In genomic region chr4:141246089-141246997, GRCm38 (mm10) we compare ENCODE assay signal across 11 mouse cellular contexts. TPM values are rescaled to one million over a fixed set of nuclear protein-coding genes. Genes with fewer than 3 reads are reported as not detected.
A peak's percentile ranks its signal among the peaks of the same experiment; 100 is the strongest.
DNase-seq lines count a peak whose midpoint lies in the region; ATAC-seq lines count a peak whose summit lies in the region.
"Had no signal": no experiment of that assay in that cellular context is flagged by ENCODE, and none has a peak within 500 bp of the region (broad histone marks: within the 10 kb centered on the region; RNA-seq: fewer than 3 reads in every experiment).

No protein-coding gene starts in this region.

- WGBS in forebrain, embryonic 15.5 days: 23% methylated on average over 24 of the region's 24 CpGs
- 23% methylated on average over 24 of the region's 24 CpGs for WGBS in limb, embryonic 13.5 days

- no peaks in the 10 kb centered on the region for H3K36me3 ChIP-seq in forebrain, embryonic 15.5 days
- H3K36me3 ChIP-seq in limb, embryonic 13.5 days: peaks cover 7% of the 10 kb centered on the region; the same call in 1 of the 2 replicates
- H3K36me3 ChIP-seq: G1E had no signal

- peak; percentile 95 for DNase-seq in heart, adult 11 months
- DNase-seq in heart, postnatal 25 days (ENCODE audit: low spot score): no peak
- peak; percentile 5 for DNase-seq in ES-CJ7 (ENCODE audit: low read depth, low spot score)
- DNase-seq in testis, postnatal 10 days (ENCODE audit: low spot score): no peak
- DNase-seq in ovary, postnatal 14 days (ENCODE audit: low spot score): no peak
- DNase-seq: cerebellum, postnatal 36 days; kidney, postnatal 10 days had no signal

- no peaks in the 10 kb centered on the region for H3K9me3 ChIP-seq in forebrain, embryonic 15.5 days
- H3K9me3 ChIP-seq in limb, embryonic 13.5 days: no peaks in the 10 kb centered on the region

- intact Hi-C loops in heart, postnatal 25 days (cut with DNase I): loop anchor here (5.0 kb wide), 1 partner anchor 34 kb away; the partner anchor contains the start of gene Rsg1

- no peak overlapping the region for H3K4me2 ChIP-seq in forebrain, embryonic 15.5 days (replicated peaks)
- H3K4me2 ChIP-seq in limb, embryonic 13.5 days (replicated peaks): peak overlapping the region; percentile 71

- H3K9ac ChIP-seq in forebrain, embryonic 15.5 days (replicated peaks): no peak overlapping the region
- 0 out of 2 replicates have a peak overlapping the region, but pooled peaks have one; percentile 60 for H3K9ac ChIP-seq in limb, embryonic 13.5 days

- no peak for ATAC-seq in forebrain, embryonic 15.5 days (replicated peaks)
- no peak for ATAC-seq in limb, embryonic 13.5 days (ENCODE audit: low FRiP score, low read depth)
- ATAC-seq in megakaryocyte progenitor cell, adult 5-6 weeks (replicated peaks; ENCODE audit: poor library complexity): no peak

- H3K27ac ChIP-seq in forebrain, embryonic 15.5 days (replicated peaks): peak overlapping the region; percentile 85; the same call in 1 of the 2 replicates
- 0 out of 2 replicates have a peak overlapping the region, but pooled peaks have one; percentile 15 for H3K27ac ChIP-seq in limb, embryonic 13.5 days

- peaks cover 55% of the 10 kb centered on the region for H3K4me1 ChIP-seq in forebrain, embryonic 15.5 days
- H3K4me1 ChIP-seq in limb, embryonic 13.5 days: peaks cover 63% of the 10 kb centered on the region

- H3K27me3 ChIP-seq in forebrain, embryonic 15.5 days: peaks cover 51% of the 10 kb centered on the region
- peaks cover 97% of the 10 kb centered on the region for H3K27me3 ChIP-seq in limb, embryonic 13.5 days

- no peak overlapping the region for H3K4me3 ChIP-seq in forebrain, embryonic 15.5 days
- peak overlapping the region; percentile 51 for H3K4me3 ChIP-seq in limb, embryonic 13.5 days

RNA-seq across cellular contexts. Expression of gene Arhgef19, which starts 7.0 kb away (rescaled TPM):
- 10 to 100 TPM; 28.5 to 36.4 TPM for total RNA-seq in heart, postnatal 25 days (2021)
- 1.3 TPM in 2 replicates for polyA plus RNA-seq in forebrain, embryonic 15.5 days (2015; fragmentation: Nextera tagmentation; extraction: Ambion mirVana)
- polyA plus RNA-seq in limb, embryonic 13.5 days (2015; fragmentation: Nextera tagmentation; extraction: Ambion mirVana): 8.1 and 10.9 TPM in 2 replicates
- total RNA-seq in megakaryocyte progenitor cell, adult 5-6 weeks (2015): not detected in 2 replicates
- total RNA-seq in megakaryocyte progenitor cell, adult 5-6 weeks (2017): not detected in 2 replicates
- total RNA-seq: G1E had no signal
- polyA plus RNA-seq: G1E had no signal

RNA-seq across cellular contexts. Expression of gene Rsg1, which starts 32.6 kb away (rescaled TPM):
- under 1 TPM; 0.45 to 0.60 TPM for total RNA-seq in heart, postnatal 25 days (2021)
- 8.4 and 10.9 TPM in 2 replicates for polyA plus RNA-seq in forebrain, embryonic 15.5 days (2015; fragmentation: Nextera tagmentation; extraction: Ambion mirVana)
- polyA plus RNA-seq in limb, embryonic 13.5 days (2015; fragmentation: Nextera tagmentation; extraction: Ambion mirVana): 6.1 and 8.4 TPM in 2 replicates
- total RNA-seq in megakaryocyte progenitor cell, adult 5-6 weeks (2015): 0.73 and 1.4 TPM in 2 replicates
- 1.8 and 3.5 TPM in 2 replicates for total RNA-seq in megakaryocyte progenitor cell, adult 5-6 weeks (2017)

RNA-seq across cellular contexts. Expression of gene Epha2, which starts 54.7 kb away (rescaled TPM):
- total RNA-seq in heart, postnatal 25 days (2021): 1 to 10 TPM; 6.8 to 7.7 TPM
- 1.0 and 1.1 TPM in 2 replicates for polyA plus RNA-seq in forebrain, embryonic 15.5 days (2015; fragmentation: Nextera tagmentation; extraction: Ambion mirVana)
- polyA plus RNA-seq in limb, embryonic 13.5 days (2015; fragmentation: Nextera tagmentation; extraction: Ambion mirVana): 2.6 and 3.9 TPM in 2 replicates
- 0.46 and 0.49 TPM in 2 replicates for total RNA-seq in megakaryocyte progenitor cell, adult 5-6 weeks (2015)
- 0.14 and 0.50 TPM in 2 replicates for total RNA-seq in megakaryocyte progenitor cell, adult 5-6 weeks (2017)
- total RNA-seq: G1E had no signal
- polyA plus RNA-seq: G1E had no signal

Comparison
In these comparisons a context has a peak if more than half of its experiments do, and no peak if none do; other contexts are left out.
1. DNase-seq: peak in heart, adult 11 months (single experiment) and ES-CJ7 (single experiment); none in heart, postnatal 25 days (single experiment), testis, postnatal 10 days (single experiment) and ovary, postnatal 14 days (single experiment).
2. RNA of gene Arhgef19, which starts 7.0 kb away (total RNA-seq): 28.5 to 36.4 TPM in heart, postnatal 25 days; not detected in megakaryocyte progenitor cell, adult 5-6 weeks; every median in the first group is over 10 times any median in the second.
3. RNA of gene Epha2, which starts 54.7 kb away (total RNA-seq): 6.8 to 7.7 TPM in heart, postnatal 25 days; 0.14 to 0.50 TPM in megakaryocyte progenitor cell, adult 5-6 weeks; every median in the first group is over 4 times any median in the second.